Mouse (Mus musculus) forebrain, embryonic 14.5 days (tissue): Measurements from ENCODE around the gene Fes. TPM values are rescaled to one million over a fixed set of nuclear protein-coding genes. Genes with fewer than 3 reads are reported as not detected.
A peak's percentile ranks its signal among the peaks of the same experiment; 100 is the strongest.

ENCODE experiments used
- ATAC-seq: fragments of 200-750 bp; cut with Nextera tagmentation; 2 replicates; pipeline ENCODE4 v1.8.0; 2017; ENCODE audit warnings: mild to moderate bottlenecking, moderate library complexity
- DNase-seq: peaks from one replicate; pipeline ENCODE4 v3.0.0-alpha.2; 2015; ENCODE audit warnings: low spot score
- H3K27ac ChIP-seq: fragments of 300-500 bp; sonication (generic); 2 replicates; pipeline ENCODE4 v1.5.1; 2014; ENCODE audit warnings: low read depth, mild to moderate bottlenecking, control low read depth, low read length, moderate library complexity
- H3K27me3 ChIP-seq: fragments of 300-500 bp; sonication (generic); replicated peaks from 2 replicates; pipeline ENCODE4 v1.6.1; 2014; ENCODE audit warnings: low read length, control low read depth, mixed read lengths; ENCODE audit not compliant: control insufficient read depth, insufficient read depth
- H3K36me3 ChIP-seq: fragments of 300-500 bp; sonication (generic); 2 replicates; pipeline ENCODE4 v1.6.1; 2014; ENCODE audit warnings: low read length, control low read depth; ENCODE audit not compliant: control insufficient read depth, insufficient read depth
- H3K4me1 ChIP-seq: fragments of 300-500 bp; sonication (generic); 2 replicates; pipeline ENCODE4 v1.6.1; 2014; ENCODE audit warnings: antibody characterized with exemption, low read length, control low read depth; ENCODE audit not compliant: control insufficient read depth, insufficient read depth
- H3K4me2 ChIP-seq: fragments of 300-500 bp; sonication (generic); 2 replicates; pipeline ENCODE4 v1.6.1; 2014; ENCODE audit warnings: mild to moderate bottlenecking, control low read depth, low read length
- H3K4me3 ChIP-seq: fragments of 300-500 bp; sonication (generic); 2 replicates; pipeline ENCODE4 v1.5.1; 2014; ENCODE audit warnings: low read depth, low read length, control low read depth
- H3K9ac ChIP-seq: fragments of 300-500 bp; sonication (generic); 2 replicates; pipeline ENCODE4 v1.6.1; 2014; ENCODE audit warnings: mild to moderate bottlenecking, low read length, control low read depth, moderate library complexity
- H3K9me3 ChIP-seq: fragments of 300-500 bp; sonication (generic); replicated peaks from 2 replicates; pipeline ENCODE4 v1.6.1; 2016; ENCODE audit warnings: low read length, control low read depth, mixed read lengths; ENCODE audit not compliant: control insufficient read depth
- WGBS: fragments of 180-500 bp; shearing (Covaris S2); extraction: QIAGEN DNeasy Blood & Tissue Kit; methylation state at CpG from one replicate; pipeline ENCODE4 v1.1.7; 2014; 5-methylcytosine and 5-hydroxymethylcytosine counted together
- polyA plus RNA-seq: library from polyadenylated mRNA; unstranded; fragments of >200 nt; fragmentation: Nextera tagmentation; extraction: Ambion mirVana; gene quantifications from 2 replicates; pipeline ENCODE4 v1.2.1, GENCODE M21; 2014

Fes gene
- polyA plus RNA-seq, 1 experiment from 2014 or later, result 2.4 TPM

DNA sequence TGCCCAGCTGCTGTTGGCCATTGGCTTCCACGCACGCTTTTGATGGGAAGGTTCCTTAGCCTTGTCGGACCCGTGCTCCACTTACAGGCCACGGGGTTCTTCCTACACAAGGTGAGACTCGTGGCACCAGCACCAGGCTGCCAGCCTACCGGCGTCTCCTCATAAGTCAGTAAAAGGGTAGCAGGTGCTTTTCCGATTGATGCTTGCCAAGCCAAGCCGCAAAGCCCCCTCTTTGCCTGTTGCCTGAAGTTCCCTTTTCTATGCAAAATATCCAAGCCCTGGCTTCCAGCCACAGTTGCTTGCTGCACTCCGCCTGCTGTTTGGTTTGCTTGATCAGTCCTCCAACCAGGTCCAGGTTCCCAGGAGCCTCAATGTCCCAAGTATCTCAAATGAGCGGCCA is 13.9 kb downstream of the Fes start:
- WGBS, result 78% methylated on average over 12 of the region's 12 CpGs
- ATAC-seq, result no peak
- H3K4me3 ChIP-seq, result no peak overlapping the region
- no peak overlapping the region for H3K27ac ChIP-seq
- H3K9me3 ChIP-seq, result no peaks in the 10 kb centered on the region
- 0 out of 2 replicates have a peak, but pooled peaks cover 2% of the 10 kb centered on the region for H3K4me1 ChIP-seq
- no peak overlapping the region for H3K4me2 ChIP-seq
- peak; percentile 38 for DNase-seq
- H3K9ac ChIP-seq, result no peak overlapping the region
- no peaks in the 10 kb centered on the region for H3K36me3 ChIP-seq
- no peaks in the 10 kb centered on the region for H3K27me3 ChIP-seq

DNA sequence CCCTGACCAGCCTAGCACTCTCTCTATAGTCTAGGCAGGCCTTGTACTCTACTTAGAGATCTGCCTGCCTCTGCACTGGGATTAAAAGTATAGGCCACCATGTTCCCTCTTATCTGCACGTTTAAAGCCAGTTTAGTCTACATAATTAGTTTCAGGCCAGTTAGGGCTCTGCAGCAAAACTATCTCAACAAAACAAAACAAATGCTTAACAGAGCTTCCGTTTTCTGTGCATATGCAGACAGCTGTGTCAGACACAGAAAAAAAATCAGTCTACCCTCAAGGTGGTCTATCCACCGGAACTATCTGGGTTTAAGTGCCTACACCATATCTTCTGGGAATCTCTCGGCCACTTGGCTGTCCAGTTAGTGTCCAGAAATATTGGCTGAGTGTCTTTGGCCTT is 14.4 kb downstream of the Fes start:
- Histone ChIP-seq H3K4me3 (no peak overlapping the region), H3K9ac (no peak overlapping the region), H3K27me3 (no peaks in the 10 kb centered on the region), H3K27ac (no peak overlapping the region), H3K4me1 (0 out of 2 replicates have a peak, but pooled peaks cover 2% of the 10 kb centered on the region), H3K9me3 (no peaks in the 10 kb centered on the region), H3K36me3 (peaks cover 4% of the 10 kb centered on the region; the same call in 1 of the 2 replicates), H3K4me2 (no peak overlapping the region)
- DNase-seq, result no peak
- 82% methylated on average over 4 of the region's 4 CpGs for WGBS
- no peak for ATAC-seq

DNA sequence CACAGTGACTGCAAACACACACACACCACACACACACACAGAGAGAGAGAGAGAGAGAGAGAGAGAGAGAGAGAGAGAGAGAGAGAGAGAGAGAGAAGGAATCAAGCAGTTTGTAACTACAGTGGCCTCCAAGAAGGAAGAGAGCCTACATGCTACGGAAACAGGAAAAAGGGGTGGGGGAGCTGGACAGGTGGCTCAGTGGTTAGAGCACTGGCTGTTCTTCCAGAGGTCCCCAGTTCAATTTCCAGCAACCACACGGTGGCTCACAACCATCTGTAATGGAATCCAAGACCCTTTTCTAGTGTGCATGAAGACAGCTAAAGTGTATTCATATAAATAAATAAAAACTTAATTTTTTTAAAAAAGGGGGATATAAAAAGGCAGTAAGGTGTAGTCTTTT is 15.1 kb downstream of the Fes start:
- no peak for DNase-seq
- 0 out of 2 replicates have a peak, but pooled peaks cover 2% of the 10 kb centered on the region for H3K4me1 ChIP-seq
- H3K36me3 ChIP-seq, result peaks cover 11% of the 10 kb centered on the region
- H3K9ac ChIP-seq, result no peak overlapping the region
- ATAC-seq, result no peak
- no peaks in the 10 kb centered on the region for H3K9me3 ChIP-seq
- no peak overlapping the region for H3K4me2 ChIP-seq
- H3K27ac ChIP-seq, result no peak overlapping the region
- no peak overlapping the region for H3K4me3 ChIP-seq
- 63% methylated on average over 2 of the region's 2 CpGs for WGBS
- H3K27me3 ChIP-seq, result no peaks in the 10 kb centered on the region

DNA sequence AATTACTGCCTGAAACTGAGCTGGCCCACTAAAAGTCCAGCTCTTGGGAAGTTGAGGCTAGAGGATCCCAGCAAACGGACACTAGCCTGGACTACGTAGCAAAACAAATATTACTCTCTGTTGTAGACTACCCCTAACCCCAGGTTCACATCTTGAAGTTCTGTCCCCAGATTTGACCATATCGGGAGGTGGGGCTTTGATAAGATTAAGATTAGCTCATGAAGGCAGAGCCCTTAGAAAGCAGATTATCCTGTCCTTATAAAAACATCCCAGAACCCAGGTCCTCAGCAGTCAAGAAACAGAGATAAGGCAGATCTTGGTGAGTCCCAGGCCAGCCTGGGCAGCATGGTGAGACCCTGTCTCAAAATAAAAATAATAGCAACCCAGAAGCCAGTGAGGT is 15.6 kb downstream of the Fes start:
- no peak for DNase-seq
- Histone ChIP-seq H3K36me3 (peaks cover 16% of the 10 kb centered on the region), H3K9me3 (no peaks in the 10 kb centered on the region), H3K27me3 (no peaks in the 10 kb centered on the region), H3K4me3 (no peak overlapping the region), H3K4me1 (0 out of 2 replicates have a peak, but pooled peaks cover 2% of the 10 kb centered on the region), H3K4me2 (no peak overlapping the region), H3K27ac (no peak overlapping the region), H3K9ac (no peak overlapping the region)
- ATAC-seq, result no peak
- WGBS, result 87% methylated on average over 3 of the region's 3 CpGs

DNA sequence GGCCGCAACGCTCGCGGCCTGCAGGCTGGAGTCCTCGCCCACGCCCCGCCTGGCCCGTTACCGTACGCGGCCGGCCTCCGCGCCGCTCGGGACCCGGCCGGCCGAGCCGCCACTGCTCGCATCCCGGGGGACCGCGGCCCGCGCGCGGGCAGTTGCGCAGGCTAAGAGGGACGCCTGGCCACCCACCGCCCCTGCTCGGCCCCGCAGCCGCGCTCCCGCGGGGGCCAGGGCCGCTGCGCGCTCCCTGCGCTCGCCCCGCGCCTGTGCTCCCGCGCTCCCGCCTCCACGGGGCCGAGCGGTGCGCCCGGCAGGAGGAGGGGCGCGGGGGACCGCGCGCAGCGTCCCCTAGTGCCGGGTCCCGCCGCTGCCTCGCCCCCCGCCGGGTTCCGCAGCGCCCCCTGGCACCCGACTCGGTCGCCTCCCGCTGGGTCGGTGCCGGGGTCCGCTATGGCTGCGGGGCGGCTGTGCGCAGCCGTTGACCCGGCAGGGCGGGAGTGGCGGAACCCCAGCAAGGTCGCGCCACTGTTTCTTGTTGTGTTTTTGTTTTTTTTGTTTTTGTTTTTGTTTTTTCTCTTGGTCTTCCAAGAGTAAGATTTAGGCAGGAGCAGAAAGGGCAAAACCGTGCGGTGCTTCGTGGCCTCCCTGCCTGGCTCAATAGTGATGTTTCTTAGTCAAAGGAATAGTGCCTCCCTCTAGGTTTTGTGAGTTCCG is 16.6 kb downstream of the Fes start, which contains the start of gene Man2a2:
TSS of gene Man2a2 (minus strand) at position 335 of the 711 bp plus-strand sequence.
- peak within 1 kb of the TSS; percentile 68 for H3K4me2 ChIP-seq
- H3K36me3 ChIP-seq, result peaks cover 25% of the 10 kb centered on the region
- peak within 1 kb of the TSS; percentile 89 for H3K4me3 ChIP-seq
- no peaks in the 10 kb centered on the region for H3K9me3 ChIP-seq
- ATAC-seq, result peak; percentile 82
- peak; percentile 82 for DNase-seq
- no peaks in the 10 kb centered on the region for H3K27me3 ChIP-seq
- peak within 1 kb of the TSS; percentile 71 for H3K27ac ChIP-seq
- peak within 1 kb of the TSS; percentile 90 for H3K9ac ChIP-seq
- 0 out of 2 replicates have a peak, but pooled peaks cover 2% of the 10 kb centered on the region for H3K4me1 ChIP-seq
- under 1% methylated on average over 63 of the region's 86 CpGs for WGBS

DNA sequence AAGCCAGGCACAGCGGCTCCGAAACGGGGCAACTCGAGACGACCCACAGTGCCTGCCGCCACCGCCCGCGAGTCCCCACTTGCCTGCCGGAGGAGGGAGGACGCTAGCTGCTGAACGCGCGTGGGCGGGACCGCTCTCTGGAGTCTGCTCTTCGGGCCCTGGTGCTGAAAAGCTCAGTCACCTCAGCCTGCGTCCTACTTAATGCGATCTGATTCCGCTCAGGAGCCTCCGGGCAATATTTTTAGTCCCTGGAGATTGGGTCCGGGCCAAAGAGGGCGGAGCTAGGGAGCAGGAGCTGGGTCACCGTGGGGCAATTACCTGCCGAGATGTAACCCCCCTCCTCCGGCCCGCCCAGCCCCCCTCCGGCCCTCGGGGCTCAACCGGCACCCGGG is 17.1 kb downstream of the Fes start:
- H3K36me3 ChIP-seq, result peaks cover 31% of the 10 kb centered on the region
- peak overlapping the region; percentile 71 for H3K27ac ChIP-seq
- H3K4me2 ChIP-seq, result peak overlapping the region; percentile 68
- ATAC-seq, result peak; percentile 69
- H3K9me3 ChIP-seq, result no peaks in the 10 kb centered on the region
- H3K9ac ChIP-seq, result peak overlapping the region; percentile 90
- H3K27me3 ChIP-seq, result no peaks in the 10 kb centered on the region
- under 1% methylated on average over 31 of the region's 31 CpGs for WGBS
- H3K4me1 ChIP-seq, result 0 out of 2 replicates have a peak, but pooled peaks cover 2% of the 10 kb centered on the region
- peak; percentile 75 for DNase-seq
- peak overlapping the region; percentile 89 for H3K4me3 ChIP-seq

DNA sequence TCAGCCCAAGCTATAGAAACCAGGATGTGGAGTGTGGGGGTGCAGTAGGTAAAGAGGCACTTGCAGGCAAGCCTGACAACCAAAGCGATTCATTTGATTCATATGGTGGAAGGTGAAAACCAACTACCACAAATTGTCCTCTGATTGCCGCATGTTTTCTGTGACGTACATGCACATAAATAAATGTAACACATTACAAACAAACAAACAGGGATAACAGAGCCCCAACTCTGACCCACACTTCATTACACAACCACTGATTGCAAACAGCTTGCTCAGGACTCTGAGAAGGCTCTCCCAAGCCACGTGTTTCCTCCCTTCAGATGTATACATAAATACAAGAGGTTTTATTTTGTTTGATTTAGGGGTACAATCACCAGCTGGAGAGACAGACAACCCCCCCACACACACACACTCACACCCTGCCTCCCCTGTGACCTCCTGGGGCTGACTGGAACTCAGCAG is 17.7 kb downstream of the Fes start:
- Histone ChIP-seq H3K36me3 (peaks cover 31% of the 10 kb centered on the region), H3K4me3 (peak overlapping the region; percentile 89), H3K4me1 (0 out of 2 replicates have a peak, but pooled peaks cover 2% of the 10 kb centered on the region), H3K9ac (peak overlapping the region; percentile 90), H3K9me3 (no peaks in the 10 kb centered on the region), H3K27ac (no peak overlapping the region), H3K4me2 (peak overlapping the region; percentile 68), H3K27me3 (no peaks in the 10 kb centered on the region)
- WGBS, result 56% methylated on average over 4 of the region's 4 CpGs
- no peak for ATAC-seq
- no peak for DNase-seq

DNA sequence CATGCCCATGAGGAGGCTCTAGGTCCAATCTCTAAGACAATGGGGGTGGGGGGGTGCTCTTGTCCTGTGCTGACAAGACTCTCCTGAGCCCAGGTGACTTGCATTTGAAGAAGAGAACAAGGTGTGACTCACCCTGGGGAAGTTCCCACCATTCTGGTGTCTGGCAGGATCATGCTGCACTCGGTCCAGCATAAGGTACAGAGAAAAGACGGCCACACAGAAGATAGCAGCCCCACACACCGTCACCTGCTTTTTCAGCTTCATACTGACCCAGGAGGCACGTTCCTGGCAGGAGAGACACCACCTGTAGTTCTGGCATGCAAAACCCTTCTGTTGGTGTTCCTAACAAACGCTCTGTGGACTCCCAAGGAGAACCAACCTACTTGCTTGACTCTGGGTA is 18.3 kb downstream of the Fes start:
- peaks cover 32% of the 10 kb centered on the region for H3K36me3 ChIP-seq
- WGBS, result 67% methylated on average over 5 of the region's 5 CpGs
- 0 out of 2 replicates have a peak, but pooled peaks cover 2% of the 10 kb centered on the region for H3K4me1 ChIP-seq
- ATAC-seq (no peak), DNase-seq (no peak)
- no peak overlapping the region for H3K9ac ChIP-seq
- no peaks in the 10 kb centered on the region for H3K9me3 ChIP-seq
- peak overlapping the region; percentile 68 for H3K4me2 ChIP-seq
- 0 out of 2 replicates have a peak overlapping the region, but pooled peaks have one; percentile 89 for H3K4me3 ChIP-seq
- H3K27ac ChIP-seq, result no peak overlapping the region
- H3K27me3 ChIP-seq, result no peaks in the 10 kb centered on the region
